Mouse (Mus musculus) midbrain, embryonic 15.5 days (tissue): ENCODE results near the gene Gprc5c. TPM values are rescaled to one million over a fixed set of nuclear protein-coding genes. Genes with fewer than 3 reads are reported as not detected.
A peak's percentile ranks its signal among the peaks of the same experiment; 100 is the strongest.

Experiments used
- ATAC-seq: fragments of 200-750 bp; cut with Nextera tagmentation; replicated peaks from 2 replicates; pipeline ENCODE4 v1.8.0; 2017; ENCODE audit warnings: moderate TSS enrichment
- H3K27ac ChIP-seq: fragments of 300-500 bp; sonication (generic); 2 replicates; pipeline ENCODE4 v1.5.1; 2015; ENCODE audit warnings: mild to moderate bottlenecking, inconsistent platforms
- H3K27me3 ChIP-seq: fragments of 300-500 bp; sonication (generic); replicated peaks from 2 replicates; pipeline ENCODE4 v1.6.1; 2015; ENCODE audit warnings: inconsistent platforms
- H3K36me3 ChIP-seq: fragments of 300-500 bp; sonication (generic); replicated peaks from 2 replicates; pipeline ENCODE4 v1.6.1; 2015; ENCODE audit warnings: inconsistent platforms
- H3K4me1 ChIP-seq: fragments of 300-500 bp; sonication (generic); 2 replicates; pipeline ENCODE4 v1.6.1; 2015; ENCODE audit warnings: inconsistent platforms
- H3K4me2 ChIP-seq: fragments of 300-500 bp; sonication (generic); 2 replicates; pipeline ENCODE4 v1.6.1; 2015; ENCODE audit warnings: inconsistent platforms, mild to moderate bottlenecking, moderate library complexity
- H3K4me3 ChIP-seq: fragments of 300-500 bp; sonication (generic); 2 replicates; pipeline ENCODE4 v1.5.1; 2015; ENCODE audit warnings: mild to moderate bottlenecking, inconsistent platforms
- H3K9ac ChIP-seq: fragments of 300-500 bp; sonication (generic); 2 replicates; pipeline ENCODE4 v1.6.1; 2015; ENCODE audit warnings: mild to moderate bottlenecking, inconsistent platforms
- H3K9me3 ChIP-seq: fragments of 300-500 bp; sonication (generic); 2 replicates; pipeline ENCODE4 v1.6.1; 2016; ENCODE audit warnings: inconsistent platforms
- WGBS: fragments of 180-500 bp; shearing (Covaris S2); methylation state at CpG from one replicate; pipeline ENCODE4 v1.1.7; 2015; ENCODE audit warnings: mixed read lengths; 5-methylcytosine and 5-hydroxymethylcytosine counted together
- polyA plus RNA-seq: library from polyadenylated mRNA; unstranded; fragments of >200 nt; fragmentation: Nextera tagmentation; extraction: Ambion mirVana; gene quantifications from 2 replicates; pipeline ENCODE4 v1.2.1, GENCODE M21; 2015

Gprc5c gene
- polyA plus RNA-seq, 1 experiment from 2014 or later, result 9.4 TPM

- 90% methylated on average over 7 of the region's 7 CpGs for WGBS
- H3K9me3 ChIP-seq, result no peaks in the 10 kb centered on the region
- no peak for ATAC-seq
- H3K9ac ChIP-seq, result no peak overlapping the region
- H3K4me1 ChIP-seq, result peaks cover 9% of the 10 kb centered on the region; the same call in 1 of the 2 replicates
- H3K27me3 ChIP-seq, result no peaks in the 10 kb centered on the region
- H3K27ac ChIP-seq, result no peak overlapping the region
- H3K36me3 ChIP-seq, result no peaks in the 10 kb centered on the region
- no peak overlapping the region for H3K4me3 ChIP-seq
- no peak overlapping the region for H3K4me2 ChIP-seq
Observed at GRCm38 (mm10) chr11:114818185-114818584, 32.8 kb upstream of the Gprc5c start.

- no peak for ATAC-seq
- Histone ChIP-seq H3K27me3 (no peaks in the 10 kb centered on the region), H3K9ac (no peak overlapping the region), H3K4me3 (no peak overlapping the region), H3K36me3 (no peaks in the 10 kb centered on the region), H3K27ac (no peak overlapping the region), H3K4me1 (peaks cover 11% of the 10 kb centered on the region; the same call in 1 of the 2 replicates), H3K9me3 (no peaks in the 10 kb centered on the region), H3K4me2 (no peak overlapping the region)
- WGBS, result 41% methylated on average over 2 of the region's 2 CpGs
Observed at GRCm38 (mm10) chr11:114819110-114819509, 31.8 kb upstream of the Gprc5c start.

GRCm38 (mm10) chr11:114820444-114820843 is 30.5 kb upstream of the Gprc5c start:
- ATAC-seq, result no peak
- H3K4me1 ChIP-seq, result peaks cover 11% of the 10 kb centered on the region; the same call in 1 of the 2 replicates
- H3K27ac ChIP-seq, result no peak overlapping the region
- no peak overlapping the region for H3K4me3 ChIP-seq
- H3K4me2 ChIP-seq, result no peak overlapping the region
- H3K27me3 ChIP-seq, result no peaks in the 10 kb centered on the region
- 45% methylated on average over 3 of the region's 3 CpGs for WGBS
- H3K36me3 ChIP-seq, result no peaks in the 10 kb centered on the region
- no peaks in the 10 kb centered on the region for H3K9me3 ChIP-seq
- no peak overlapping the region for H3K9ac ChIP-seq

- Histone ChIP-seq H3K27ac (no peak overlapping the region), H3K9ac (no peak overlapping the region), H3K4me2 (no peak overlapping the region), H3K4me1 (peaks cover 11% of the 10 kb centered on the region; the same call in 1 of the 2 replicates), H3K9me3 (no peaks in the 10 kb centered on the region), H3K36me3 (no peaks in the 10 kb centered on the region), H3K4me3 (no peak overlapping the region), H3K27me3 (no peaks in the 10 kb centered on the region)
- 75% methylated on average over 1 of the region's 1 CpGs for WGBS
- no peak for ATAC-seq
Observed at GRCm38 (mm10) chr11:114821325-114821724, 29.6 kb upstream of the Gprc5c start.

- 58% methylated on average over 12 of the region's 12 CpGs for WGBS
Observed at GRCm38 (mm10) chr11:114822727-114823126, 28.2 kb upstream of the Gprc5c start.

GRCm38 (mm10) chr11:114823199-114823725 is 27.7 kb upstream of the Gprc5c start:
- Histone ChIP-seq H3K36me3 (no peaks in the 10 kb centered on the region), H3K9me3 (no peaks in the 10 kb centered on the region), H3K27ac (peak overlapping the region; percentile 39), H3K4me3 (no peak overlapping the region), H3K4me2 (no peak overlapping the region), H3K27me3 (no peaks in the 10 kb centered on the region), H3K9ac (no peak overlapping the region), H3K4me1 (peaks cover 11% of the 10 kb centered on the region; the same call in 1 of the 2 replicates)
- WGBS, result 3% methylated on average over 11 of the region's 11 CpGs
- no peak for ATAC-seq

More at GRCm38 (mm10) chr11:114822727-114823126, 28.2 kb upstream of the Gprc5c start:
- no peak for ATAC-seq
- H3K9me3 ChIP-seq, result no peaks in the 10 kb centered on the region
- H3K4me3 ChIP-seq, result no peak overlapping the region
- peaks cover 11% of the 10 kb centered on the region; the same call in 1 of the 2 replicates for H3K4me1 ChIP-seq
- no peak overlapping the region for H3K9ac ChIP-seq
- no peaks in the 10 kb centered on the region for H3K27me3 ChIP-seq
- no peak overlapping the region for H3K4me2 ChIP-seq
- H3K27ac ChIP-seq, result peak overlapping the region; percentile 39
- no peaks in the 10 kb centered on the region for H3K36me3 ChIP-seq

GRCm38 (mm10) chr11:114826686-114827085 is 24.3 kb upstream of the Gprc5c start:
- H3K4me1 ChIP-seq, result peaks cover 23% of the 10 kb centered on the region
- no peak for ATAC-seq

GRCm38 (mm10) chr11:114829499-114830432 is 21.2 kb upstream of the Gprc5c start:
- Histone ChIP-seq H3K36me3 (no peaks in the 10 kb centered on the region), H3K27ac (no peak overlapping the region), H3K9me3 (no peaks in the 10 kb centered on the region), H3K4me1 (peaks cover 17% of the 10 kb centered on the region), H3K9ac (no peak overlapping the region), H3K4me3 (peak overlapping the region; percentile 6), H3K4me2 (peak overlapping the region; percentile 40), H3K27me3 (no peaks in the 10 kb centered on the region)
- 9% methylated on average over 24 of the region's 24 CpGs for WGBS
- no peak for ATAC-seq

More at GRCm38 (mm10) chr11:114826686-114827085, 24.3 kb upstream of the Gprc5c start:
- no peak overlapping the region for H3K4me3 ChIP-seq
- H3K27me3 ChIP-seq, result no peaks in the 10 kb centered on the region
- no peak overlapping the region for H3K4me2 ChIP-seq
- no peak overlapping the region for H3K9ac ChIP-seq
- no peaks in the 10 kb centered on the region for H3K36me3 ChIP-seq
- H3K27ac ChIP-seq, result no peak overlapping the region
- H3K9me3 ChIP-seq, result no peaks in the 10 kb centered on the region
- WGBS, result 48% methylated on average over 5 of the region's 5 CpGs

- Histone ChIP-seq H3K9me3 (no peaks in the 10 kb centered on the region), H3K36me3 (no peaks in the 10 kb centered on the region), H3K4me2 (peak overlapping the region; percentile 40; the same call in 1 of the 2 replicates), H3K4me1 (peaks cover 17% of the 10 kb centered on the region), H3K27me3 (no peaks in the 10 kb centered on the region), H3K9ac (no peak overlapping the region), H3K27ac (no peak overlapping the region), H3K4me3 (no peak overlapping the region)
- WGBS, result 19% methylated on average over 8 of the region's 8 CpGs
- no peak for ATAC-seq
Observed at GRCm38 (mm10) chr11:114830433-114830773, 20.5 kb upstream of the Gprc5c start.

GRCm38 (mm10) chr11:114833166-114833565 is 17.8 kb upstream of the Gprc5c start:
- no peak overlapping the region for H3K9ac ChIP-seq
- no peak for ATAC-seq
- no peaks in the 10 kb centered on the region for H3K36me3 ChIP-seq
- H3K27me3 ChIP-seq, result no peaks in the 10 kb centered on the region
- no peak overlapping the region for H3K27ac ChIP-seq
- H3K4me1 ChIP-seq, result peaks cover 17% of the 10 kb centered on the region
- no peak overlapping the region for H3K4me3 ChIP-seq
- H3K4me2 ChIP-seq, result no peak overlapping the region
- 45% methylated on average over 5 of the region's 5 CpGs for WGBS
- H3K9me3 ChIP-seq, result no peaks in the 10 kb centered on the region

- no peaks in the 10 kb centered on the region for H3K36me3 ChIP-seq
- no peak overlapping the region for H3K9ac ChIP-seq
- H3K9me3 ChIP-seq, result no peaks in the 10 kb centered on the region
- WGBS, result 6% methylated on average over 8 of the region's 8 CpGs
- no peak overlapping the region for H3K4me2 ChIP-seq
- no peak for ATAC-seq
- H3K4me3 ChIP-seq, result no peak overlapping the region
- H3K27me3 ChIP-seq, result peaks cover 4% of the 10 kb centered on the region; the same call in 1 of the 2 replicates
- H3K4me1 ChIP-seq, result peaks cover 6% of the 10 kb centered on the region; the same call in 1 of the 2 replicates
- H3K27ac ChIP-seq, result no peak overlapping the region
Observed at GRCm38 (mm10) chr11:114843818-114844463, 7.0 kb upstream of the Gprc5c start.
